Mouse (Mus musculus) neural tube, embryonic 11.5 days (tissue): ENCODE measurements around the gene Ccdc173. TPM values are rescaled to one million over a fixed set of nuclear protein-coding genes. Genes with fewer than 3 reads are reported as not detected.

ENCODE experiments used
- ATAC-seq: fragments of 200-750 bp; cut with Nextera tagmentation; 2 replicates; pipeline ENCODE4 v1.8.0; 2017; ENCODE audit warnings: moderate number of reproducible peaks, mild to moderate bottlenecking, moderate TSS enrichment, moderate library complexity; ENCODE audit not compliant: insufficient read depth, low FRiP score, low TSS enrichment
- DNase-seq: peaks from one replicate; pipeline ENCODE4 v3.0.0-alpha.2; 2015; ENCODE audit warnings: low spot score
- H3K27ac ChIP-seq: fragments of 300-500 bp; sonication (generic); 2 replicates; pipeline ENCODE4 v1.5.1; 2014; ENCODE audit warnings: low read depth, mild to moderate bottlenecking, low read length
- H3K27me3 ChIP-seq: fragments of 300-500 bp; sonication (generic); 2 replicates; pipeline ENCODE4 v1.6.1; 2014; ENCODE audit warnings: mild to moderate bottlenecking, low read length, mixed read lengths; ENCODE audit not compliant: control insufficient read depth, insufficient read depth
- H3K36me3 ChIP-seq: fragments of 300-500 bp; sonication (generic); 2 replicates; pipeline ENCODE4 v1.6.1; 2014; ENCODE audit warnings: mild to moderate bottlenecking, low read length, moderate library complexity, mixed read lengths; ENCODE audit not compliant: control insufficient read depth, insufficient read depth
- H3K4me1 ChIP-seq: fragments of 300-500 bp; sonication (generic); 2 replicates; pipeline ENCODE4 v1.6.1; 2014; ENCODE audit warnings: low read length, mixed read lengths; ENCODE audit not compliant: control insufficient read depth, insufficient read depth
- H3K4me2 ChIP-seq: fragments of 300-500 bp; sonication (generic); 2 replicates; pipeline ENCODE4 v1.6.1; 2014; ENCODE audit warnings: low read depth, mild to moderate bottlenecking, moderate library complexity
- H3K4me3 ChIP-seq: fragments of 300-500 bp; sonication (generic); 2 replicates; pipeline ENCODE4 v1.5.1; 2014; ENCODE audit warnings: low read depth, low read length
- H3K9ac ChIP-seq: fragments of 300-500 bp; sonication (generic); 2 replicates; pipeline ENCODE4 v1.6.1; 2014; ENCODE audit warnings: mild to moderate bottlenecking, low read length
- H3K9me3 ChIP-seq: fragments of 300-500 bp; sonication (generic); 2 replicates; pipeline ENCODE4 v1.6.1; 2016; ENCODE audit warnings: low read length; ENCODE audit not compliant: control insufficient read depth
- WGBS: fragments of 180-500 bp; shearing (Covaris S2); extraction: QIAGEN DNeasy Blood & Tissue Kit; methylation state at CpG from one replicate; pipeline ENCODE4 v1.1.7; 2014; 5-methylcytosine and 5-hydroxymethylcytosine counted together
- polyA plus RNA-seq: library from polyadenylated mRNA; unstranded; fragments of >200 nt; fragmentation: Nextera tagmentation; extraction: Ambion mirVana; gene quantifications from 2 replicates; pipeline ENCODE4 v1.2.1, GENCODE M21; 2014

The Ccdc173 gene
- polyA plus RNA-seq, 1 experiment from 2014 or later = 2.8 TPM

DNA sequence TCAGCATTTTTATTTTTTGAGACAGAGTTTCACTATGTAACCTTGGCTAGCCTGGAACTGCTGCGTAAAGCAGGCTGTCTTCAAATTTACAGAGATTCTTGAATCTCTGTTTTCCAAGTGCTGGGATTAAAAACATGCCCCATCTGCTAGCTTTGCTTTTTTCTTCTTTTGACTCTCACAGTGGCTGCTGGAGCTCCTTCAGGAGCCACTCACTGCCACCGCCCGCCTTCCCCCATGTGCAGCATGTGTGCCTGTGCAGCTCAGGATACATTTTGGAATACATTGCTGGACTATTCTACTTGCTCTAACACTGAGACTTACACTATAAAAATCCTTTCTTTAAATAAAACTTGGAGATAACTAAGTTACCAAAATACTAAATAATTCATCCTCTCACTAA, 16.0 kb downstream of the Ccdc173 start:
- Histone ChIP-seq H3K9me3 (no peaks in the 10 kb centered on the region), H3K4me1 (no peaks in the 10 kb centered on the region), H3K27ac (no peak overlapping the region), H3K27me3 (no peaks in the 10 kb centered on the region), H3K4me2 (no peak overlapping the region), H3K4me3 (no peak overlapping the region), H3K9ac (no peak overlapping the region), H3K36me3 (no peaks in the 10 kb centered on the region)
- no peak for DNase-seq
- ATAC-seq = no peak
- WGBS = 91% methylated on average over 3 of the region's 3 CpGs

DNA sequence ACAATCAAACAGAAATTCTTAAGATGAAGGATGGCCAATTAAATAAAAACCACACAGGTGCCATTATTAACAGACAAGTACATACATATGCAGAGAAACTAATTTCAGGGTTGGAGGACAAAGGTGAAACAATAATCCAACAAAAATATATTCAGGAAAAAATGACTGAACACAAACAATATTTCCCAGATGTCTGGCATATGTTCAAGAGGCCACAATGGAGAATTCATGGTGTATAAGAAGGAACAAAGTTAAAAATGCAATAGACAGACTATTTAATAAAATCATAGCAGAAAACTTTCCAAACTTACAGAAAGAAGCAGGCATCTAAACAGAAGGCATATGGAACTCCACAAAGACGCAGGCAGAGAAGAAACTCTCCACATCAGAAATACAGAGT, 24.7 kb downstream of the Ccdc173 start:
- H3K36me3 ChIP-seq = no peaks in the 10 kb centered on the region
- 79% methylated on average over 1 of the region's 1 CpGs for WGBS
- no peak overlapping the region for H3K9ac ChIP-seq
- no peaks in the 10 kb centered on the region for H3K4me1 ChIP-seq
- no peaks in the 10 kb centered on the region for H3K27me3 ChIP-seq
- no peak overlapping the region for H3K4me2 ChIP-seq
- ATAC-seq (no peak), DNase-seq (no peak)
- no peak overlapping the region for H3K27ac ChIP-seq
- H3K9me3 ChIP-seq = no peaks in the 10 kb centered on the region
- H3K4me3 ChIP-seq = no peak overlapping the region

DNA sequence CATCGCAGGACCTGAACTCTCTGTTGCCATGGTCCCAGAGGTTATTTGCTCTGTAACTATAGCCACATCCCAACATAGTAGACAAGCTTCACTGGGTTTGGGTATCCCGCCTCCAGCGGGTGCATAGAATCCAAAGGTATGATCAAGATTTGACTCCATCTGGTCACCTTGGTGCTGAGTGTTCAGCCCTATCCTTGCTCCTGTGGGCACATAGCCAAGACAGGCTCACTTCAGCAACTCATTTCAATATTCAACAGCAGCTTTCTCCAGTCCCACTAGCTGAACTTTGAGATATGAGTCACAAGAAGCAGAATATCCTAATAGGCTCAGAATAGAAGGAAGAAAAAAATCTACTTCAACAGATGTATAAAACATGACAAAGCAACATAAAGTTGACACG, 26.0 kb downstream of the Ccdc173 start:
- no peaks in the 10 kb centered on the region for H3K36me3 ChIP-seq
- H3K9me3 ChIP-seq = no peaks in the 10 kb centered on the region
- DNase-seq (no peak), ATAC-seq (no peak)
- WGBS = 88% methylated on average over 4 of the region's 4 CpGs
- H3K4me3 ChIP-seq = no peak overlapping the region
- no peaks in the 10 kb centered on the region for H3K4me1 ChIP-seq
- H3K27ac ChIP-seq = no peak overlapping the region
- no peak overlapping the region for H3K4me2 ChIP-seq
- H3K27me3 ChIP-seq = no peaks in the 10 kb centered on the region
- H3K9ac ChIP-seq = no peak overlapping the region

DNA sequence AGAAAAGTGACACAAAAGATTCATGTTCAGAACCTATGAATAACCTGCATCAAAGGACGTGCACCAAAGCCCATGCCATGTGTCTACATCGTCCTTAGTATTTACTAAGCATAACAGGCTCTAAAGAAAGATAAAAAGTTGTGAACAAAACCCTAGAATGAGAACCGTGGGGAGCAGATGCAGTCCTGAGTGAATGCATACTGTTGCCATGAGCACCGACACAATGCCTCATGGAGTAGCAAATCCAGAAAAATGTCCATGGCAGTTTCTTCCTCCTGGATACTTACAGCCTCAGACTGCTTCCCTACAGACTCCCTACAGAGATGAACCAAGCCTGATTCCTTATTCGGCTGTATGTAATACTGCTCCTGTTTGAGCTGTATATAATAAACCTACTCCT, 28.4 kb downstream of the Ccdc173 start:
- Histone ChIP-seq H3K27me3 (no peaks in the 10 kb centered on the region), H3K27ac (0 out of 2 replicates have a peak overlapping the region, but pooled peaks have one; percentile 63), H3K4me3 (no peak overlapping the region), H3K36me3 (no peaks in the 10 kb centered on the region), H3K9ac (no peak overlapping the region), H3K4me1 (no peaks in the 10 kb centered on the region), H3K4me2 (no peak overlapping the region), H3K9me3 (no peaks in the 10 kb centered on the region)
- ATAC-seq (peak; percentile 83), DNase-seq (peak; percentile 27)
- WGBS = 48% methylated on average over 5 of the region's 5 CpGs

DNA sequence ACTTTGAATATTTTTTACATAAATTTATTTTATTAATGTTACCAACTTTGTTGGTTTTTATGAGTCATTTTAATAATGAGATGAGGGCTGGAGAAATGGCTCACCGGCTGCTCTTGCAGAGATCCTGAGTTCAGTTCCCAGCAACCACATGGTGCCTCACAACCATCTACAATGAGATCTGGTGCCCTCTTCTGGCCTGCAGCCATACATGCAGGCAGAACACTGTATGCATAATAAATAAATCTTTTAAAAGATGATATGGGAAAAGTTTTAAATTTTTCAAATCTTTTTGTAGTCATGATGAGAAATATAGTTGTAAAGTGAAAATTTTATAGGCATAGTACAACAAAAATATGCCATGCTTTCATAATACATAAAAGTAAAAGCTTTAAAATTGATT, 44.3 kb downstream of the Ccdc173 start:
- WGBS = 98% methylated on average over 1 of the region's 1 CpGs
- Histone ChIP-seq H3K27ac (no peak overlapping the region), H3K9me3 (no peaks in the 10 kb centered on the region), H3K36me3 (peaks cover 11% of the 10 kb centered on the region), H3K9ac (no peak overlapping the region), H3K27me3 (no peaks in the 10 kb centered on the region), H3K4me1 (no peaks in the 10 kb centered on the region), H3K4me2 (no peak overlapping the region), H3K4me3 (no peak overlapping the region)
- ATAC-seq = no peak
- no peak for DNase-seq

DNA sequence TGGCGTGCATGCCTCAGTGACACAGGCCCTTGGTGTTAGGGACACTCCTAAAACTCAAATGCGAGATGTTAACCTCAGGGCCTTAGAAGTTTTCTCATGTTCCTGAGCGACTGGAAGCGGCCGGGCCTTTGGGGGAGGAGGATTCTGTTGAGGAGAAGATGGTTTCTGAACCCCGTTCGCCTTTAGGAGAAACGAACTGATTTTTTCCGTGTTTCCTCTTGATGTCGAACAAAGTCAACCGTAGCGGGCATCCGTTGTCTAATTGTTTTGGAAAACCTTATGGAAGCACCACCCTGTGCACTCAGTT, 65.9 kb downstream of the Ccdc173 start:
- H3K4me2 ChIP-seq = peak overlapping the region; percentile 59
- 0 out of 2 replicates have a peak, but pooled peaks cover 3% of the 10 kb centered on the region for H3K4me1 ChIP-seq
- no peaks in the 10 kb centered on the region for H3K36me3 ChIP-seq
- peak overlapping the region; percentile 86 for H3K9ac ChIP-seq
- DNase-seq = no peak
- no peak for ATAC-seq
- WGBS = 1% methylated on average over 13 of the region's 13 CpGs
- peak overlapping the region; percentile 98 for H3K4me3 ChIP-seq
- peak overlapping the region; percentile 62; the same call in 1 of the 2 replicates for H3K27ac ChIP-seq
- H3K9me3 ChIP-seq = no peaks in the 10 kb centered on the region
- no peaks in the 10 kb centered on the region for H3K27me3 ChIP-seq

DNA sequence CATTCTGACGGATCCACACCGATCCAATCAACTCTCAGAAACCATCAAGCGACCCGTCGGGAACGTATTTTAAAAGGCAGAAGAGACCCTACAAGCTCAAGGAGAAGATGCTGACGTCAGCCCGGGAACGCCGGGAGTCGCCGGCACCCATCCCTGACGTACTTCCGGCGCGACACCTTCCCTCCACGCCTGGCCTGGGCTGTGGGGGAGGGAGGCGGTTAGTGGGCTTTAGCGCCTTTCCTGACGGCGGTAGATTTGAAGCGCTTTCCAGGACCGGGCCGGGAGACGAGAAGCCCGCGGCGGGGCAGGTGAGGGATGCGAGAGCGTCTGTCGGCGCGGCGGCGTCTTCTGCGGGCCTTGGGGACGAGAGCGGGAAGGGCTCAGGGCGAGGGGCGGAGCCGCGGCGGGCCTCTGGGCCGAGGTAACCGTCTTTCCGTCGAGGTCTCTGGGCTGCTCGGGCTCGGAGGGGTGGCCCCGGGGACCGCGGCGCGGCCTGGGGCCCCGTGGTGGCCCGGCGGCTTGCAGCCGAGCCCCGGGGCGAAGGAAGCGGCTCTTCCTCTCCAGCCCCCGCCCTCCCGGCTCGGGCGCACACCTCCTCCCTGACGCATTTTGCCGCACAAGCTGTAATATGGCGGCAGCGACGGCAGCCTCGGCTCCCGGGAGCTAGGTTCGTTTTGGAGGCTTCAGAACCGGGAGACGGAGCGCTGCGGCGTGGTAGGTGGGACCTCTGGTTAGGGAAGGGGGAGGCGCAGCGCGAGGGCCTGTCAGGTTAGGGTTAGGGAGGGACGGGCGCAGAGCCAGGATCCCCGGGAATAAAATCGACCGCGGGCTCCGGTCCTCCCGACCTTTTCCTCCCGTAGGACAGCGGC, 66.5 kb downstream of the Ccdc173 start:
- WGBS = 0% methylated on average over 82 of the region's 91 CpGs
- DNase-seq (peak; percentile 95), ATAC-seq (peak; percentile 98)
- Histone ChIP-seq H3K4me3 (peak overlapping the region; percentile 98), H3K27me3 (no peaks in the 10 kb centered on the region), H3K9ac (peak overlapping the region; percentile 86), H3K27ac (peak overlapping the region; percentile 62), H3K9me3 (no peaks in the 10 kb centered on the region), H3K4me2 (peak overlapping the region; percentile 59), H3K36me3 (no peaks in the 10 kb centered on the region), H3K4me1 (0 out of 2 replicates have a peak, but pooled peaks cover 3% of the 10 kb centered on the region)

DNA sequence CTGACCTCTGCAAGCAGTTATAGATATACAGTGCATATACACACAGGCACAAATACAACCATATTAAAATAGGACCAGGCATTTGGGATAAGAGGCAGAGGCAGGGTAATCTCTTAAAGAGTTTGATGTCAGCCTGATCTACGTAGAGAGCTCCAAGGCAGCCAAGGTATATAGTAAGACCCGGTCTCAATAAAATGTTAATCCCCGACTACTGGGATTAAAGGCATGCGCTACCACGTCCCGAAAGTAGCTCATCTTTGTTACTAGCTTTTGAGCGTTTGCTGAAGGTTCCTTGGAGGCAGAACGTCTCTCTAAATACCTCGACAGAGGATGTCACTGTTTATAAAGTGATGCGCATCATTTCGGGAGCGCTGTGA, 67.1 kb downstream of the Ccdc173 start, which contains the start of gene Ppig:
Ppig (plus strand) TSS at position 273 of the 377 bp plus-strand sequence.
- Histone ChIP-seq H3K4me2 (peak within 1 kb of the TSS; percentile 59), H3K9ac (peak within 1 kb of the TSS; percentile 86), H3K36me3 (no peaks in the 10 kb centered on the region), H3K27me3 (no peaks in the 10 kb centered on the region), H3K9me3 (no peaks in the 10 kb centered on the region), H3K4me3 (peak within 1 kb of the TSS; percentile 98), H3K27ac (peak within 1 kb of the TSS; percentile 62), H3K4me1 (0 out of 2 replicates have a peak, but pooled peaks cover 3% of the 10 kb centered on the region)
- ATAC-seq (peak; percentile 22), DNase-seq (no peak)
- WGBS = 5% methylated on average over 12 of the region's 12 CpGs

DNA sequence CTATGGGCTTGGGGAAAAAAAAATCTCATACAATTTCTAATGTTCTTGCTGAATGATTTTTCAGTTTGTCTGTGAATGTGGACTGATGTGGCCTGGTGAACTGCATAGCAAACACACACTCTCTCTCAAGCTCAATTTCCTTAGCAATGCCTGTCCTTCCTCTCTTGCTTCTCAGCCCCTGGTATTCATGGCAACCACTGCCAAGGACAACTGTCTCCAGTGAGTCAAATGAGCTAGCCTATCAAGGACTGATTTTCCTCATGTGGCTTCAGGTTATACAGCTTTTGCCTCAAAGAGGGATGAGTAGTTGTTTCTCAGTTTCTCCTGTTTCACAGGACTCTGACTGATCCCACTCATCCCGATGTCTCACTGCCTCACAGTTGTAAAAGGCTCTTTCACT, 70.3 kb downstream of the Ccdc173 start:
- Histone ChIP-seq H3K27ac (no peak overlapping the region), H3K4me1 (0 out of 2 replicates have a peak, but pooled peaks cover 2% of the 10 kb centered on the region), H3K36me3 (no peaks in the 10 kb centered on the region), H3K9me3 (no peaks in the 10 kb centered on the region), H3K9ac (no peak overlapping the region), H3K4me3 (no peak overlapping the region), H3K4me2 (no peak overlapping the region), H3K27me3 (no peaks in the 10 kb centered on the region)
- ATAC-seq = no peak
- 83% methylated on average over 1 of the region's 1 CpGs for WGBS
- no peak for DNase-seq
